ENCODE assay signal across 9 mouse cellular contexts in the genomic region with DNA sequence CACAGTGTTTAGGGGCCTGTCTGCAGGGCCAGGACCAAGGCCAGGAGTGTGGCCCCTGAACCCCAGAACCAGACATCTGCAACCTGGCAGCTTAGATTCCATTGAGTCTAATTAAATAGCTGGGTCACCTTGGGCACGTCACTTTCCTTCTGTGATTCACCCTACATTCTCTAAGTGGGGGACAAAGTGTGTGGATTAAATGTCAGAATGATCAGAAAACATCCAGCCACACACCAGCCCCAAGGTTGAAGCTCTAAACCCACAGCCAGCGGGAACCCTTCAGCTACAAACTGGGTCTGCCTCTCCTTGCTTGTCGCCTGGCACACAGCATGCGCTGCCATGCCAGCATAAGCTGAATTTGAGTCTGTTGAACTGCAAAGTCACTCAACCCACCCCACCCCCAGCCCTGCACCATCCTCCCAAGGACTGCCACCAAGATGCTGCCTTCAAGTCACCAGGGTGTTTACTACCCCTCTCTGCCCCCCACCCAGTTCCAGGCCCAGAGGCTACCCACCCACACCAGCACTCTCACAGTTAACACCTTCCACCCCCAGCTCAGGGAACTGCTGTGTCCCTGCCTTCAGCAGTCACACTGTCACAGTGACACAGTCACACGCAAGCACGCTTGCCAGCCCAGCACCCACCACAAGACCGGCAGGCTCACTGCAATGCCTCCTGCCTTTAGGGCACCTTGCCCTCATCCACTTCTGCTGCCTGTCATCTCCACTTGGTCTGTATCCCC. TPM values are rescaled to one million over a fixed set of nuclear protein-coding genes. Genes with fewer than 3 reads are reported as not detected.
A peak's percentile ranks its signal among the peaks of the same experiment; 100 is the strongest.
DNase-seq lines count a peak whose midpoint lies in the region; ATAC-seq and TF ChIP-seq lines count a peak whose summit lies in the region.
"Had no signal": no experiment of that assay in that cellular context is flagged by ENCODE, and none has a peak within 500 bp of the region (broad histone marks: within the 10 kb centered on the region; RNA-seq: fewer than 3 reads in every experiment).

No protein-coding gene starts in this region.

- TF ChIP-seq POLR2A in cerebellum, adult 2 months (IDR thresholded peaks at IDR 0.05; ENCODE audit: borderline replicate concordance, insufficient read depth, low read length), result no peak

- ATAC-seq in liver, embryonic 12.5 days, result no peak
- no peak for ATAC-seq in stomach, embryonic 14.5 days (ENCODE audit: insufficient number of reproducible peaks, insufficient read depth, low FRiP score, low read depth)
- no peak for ATAC-seq in monocyte, adult 5-6 weeks (replicated peaks; ENCODE audit: insufficient number of reproducible peaks, low FRiP score, low TSS enrichment, poor library complexity, severe bottlenecking)

- H3K9me3 ChIP-seq in liver, embryonic 12.5 days (replicated peaks), result no peaks in the 10 kb centered on the region
- no peaks in the 10 kb centered on the region for H3K9me3 ChIP-seq in stomach, embryonic 14.5 days (ENCODE audit: control insufficient read depth, low read depth, low read length)
- H3K9me3 ChIP-seq: midbrain, embryonic 12.5 days had no signal

- H3K4me3 ChIP-seq in liver, embryonic 12.5 days, result no peak overlapping the region
- H3K4me3 ChIP-seq in stomach, embryonic 14.5 days (ENCODE audit: low read depth, low read length), result peak overlapping the region; percentile 57; the same call in 1 of the 2 replicates
- H3K4me3 ChIP-seq in cerebellum, adult 2 months (replicated peaks; ENCODE audit: insufficient read depth, low read depth, low read length), result no peak overlapping the region

- peaks cover 35% of the 10 kb centered on the region for H3K4me1 ChIP-seq in liver, embryonic 12.5 days
- peaks cover 25% of the 10 kb centered on the region for H3K4me1 ChIP-seq in stomach, embryonic 14.5 days (ENCODE audit: control insufficient read depth, insufficient read depth, low read length)
- no peaks in the 10 kb centered on the region; the same call in 1 of the 2 replicates for H3K4me1 ChIP-seq in cerebellum, adult 2 months (ENCODE audit: control insufficient read depth, insufficient read depth, low read length)

- H3K4me2 ChIP-seq in liver, embryonic 12.5 days, result peak overlapping the region; percentile 79
- H3K4me2 ChIP-seq in stomach, embryonic 14.5 days (replicated peaks; ENCODE audit: low read depth, low read length), result peak overlapping the region; percentile 98

- intact Hi-C loops in left cerebral cortex, postnatal 25 days (cut with DNase I), result loop anchor here (2.0 to 10.0 kb wide), 2 partner anchors 67 to 251 kb away; no protein-coding TSS in a partner anchor

- peaks cover 78% of the 10 kb centered on the region for H3K27me3 ChIP-seq in liver, embryonic 12.5 days (replicated peaks)
- H3K27me3 ChIP-seq in stomach, embryonic 14.5 days (ENCODE audit: control insufficient read depth, insufficient read depth, low read length), result peaks cover 21% of the 10 kb centered on the region
- H3K27me3 ChIP-seq in cerebellum, adult 2 months (ENCODE audit: control insufficient read depth, insufficient read depth, low read length), result no peaks in the 10 kb centered on the region

- no peak overlapping the region for H3K9ac ChIP-seq in liver, embryonic 12.5 days
- H3K9ac ChIP-seq in stomach, embryonic 14.5 days (replicated peaks; ENCODE audit: low read depth, low read length), result no peak overlapping the region
- H3K9ac ChIP-seq: midbrain, embryonic 12.5 days had no signal

- H3K36me3 ChIP-seq in liver, embryonic 12.5 days, result no peaks in the 10 kb centered on the region
- no peaks in the 10 kb centered on the region for H3K36me3 ChIP-seq in stomach, embryonic 14.5 days (ENCODE audit: control insufficient read depth, insufficient read depth, low read length)
- H3K36me3 ChIP-seq: midbrain, embryonic 12.5 days had no signal

- WGBS in liver, embryonic 12.5 days (ENCODE audit: insufficient replicate concordance), result 56% methylated on average over 7 of the region's 7 CpGs
- WGBS in stomach, embryonic 14.5 days, result 67% methylated on average over 7 of the region's 7 CpGs
- 58% methylated on average over 7 of the region's 7 CpGs for WGBS in cerebellum, adult 2 months

- H3K27ac ChIP-seq in liver, embryonic 12.5 days, result no peak overlapping the region
- no peak overlapping the region for H3K27ac ChIP-seq in stomach, embryonic 14.5 days (ENCODE audit: low read length)
- H3K27ac ChIP-seq in cerebellum, adult 2 months (ENCODE audit: insufficient read depth, low read length), result no peak overlapping the region
- H3K27ac ChIP-seq: midbrain, embryonic 12.5 days had no signal

- DNase-seq in cerebellum, adult 11-12 months, result peak; percentile 33
- DNase-seq in cerebellum, postnatal 25 days, result no peak
- no peak for DNase-seq in liver
- peak; percentile 63 to 88 for DNase-seq in left cerebral cortex, postnatal 25 days (ENCODE audit: low spot score in 2 of 2)
- no peak for DNase-seq in cerebellum, adult 2 months

- no peak for TF ChIP-seq CTCF in cerebellum, adult 2 months (IDR thresholded peaks at IDR 0.05; ENCODE audit: borderline replicate concordance, insufficient read depth, low read depth, low read length)

RNA-seq across cellular contexts. Expression of a gene that starts 0.6 kb away (rescaled TPM):
- polyA plus RNA-seq in liver, embryonic 12.5 days (2016; fragmentation: Nextera tagmentation; extraction: Ambion mirVana), result 1.6 and 2.2 TPM in 2 replicates
- total RNA-seq in left cerebral cortex, postnatal 25 days (2021), result 10 to 100 TPM; 34.0 to 36.7 TPM
- 5.0 and 6.2 TPM in 2 replicates for polyA plus RNA-seq in stomach, embryonic 14.5 days (2014; fragmentation: Nextera tagmentation; extraction: Ambion mirVana)
- 14.3 to 55.2 TPM (median 25.5 TPM) in 3 replicates for total RNA-seq in monocyte, adult 5-6 weeks (2017)
- polyA plus RNA-seq in cerebellum, adult 2 months (2012; rRNA removed), result 15.4 and 16.0 TPM in 2 replicates

RNA-seq across cellular contexts. Expression of a gene that starts 44.5 kb away (rescaled TPM):
- polyA plus RNA-seq in liver, embryonic 12.5 days (2016; fragmentation: Nextera tagmentation; extraction: Ambion mirVana), result 1.8 and 2.0 TPM in 2 replicates
- total RNA-seq in left cerebral cortex, postnatal 25 days (2021), result 10 to 100 TPM; 27.1 to 29.5 TPM
- polyA plus RNA-seq in stomach, embryonic 14.5 days (2014; fragmentation: Nextera tagmentation; extraction: Ambion mirVana), result 5.0 and 5.8 TPM in 2 replicates
- 17.8 to 33.8 TPM (median 17.9 TPM) in 3 replicates for total RNA-seq in monocyte, adult 5-6 weeks (2017)
- 89.6 and 96.3 TPM in 2 replicates for polyA plus RNA-seq in cerebellum, adult 2 months (2012; rRNA removed)

Comparison
In these comparisons a context has a peak if more than half of its experiments do, and no peak if none do; other contexts are left out.
1. DNase-seq: peak in cerebellum, adult 11-12 months (single experiment) and left cerebral cortex, postnatal 25 days (2 of 2); none in cerebellum, postnatal 25 days (0 of 2), liver (single experiment) and cerebellum, adult 2 months (0 of 2).
2. RNA of a gene that starts 44.5 kb away (polyA plus RNA-seq): 89.6 to 96.3 TPM in cerebellum, adult 2 months; 5.0 to 5.8 TPM in stomach, embryonic 14.5 days and 1.8 to 2.0 TPM in liver, embryonic 12.5 days; every median in the first group is over 10 times any median in the second.